Mouse (Mus musculus): ENCODE results near the gene Magi2.

Magi2 gene

DNA sequence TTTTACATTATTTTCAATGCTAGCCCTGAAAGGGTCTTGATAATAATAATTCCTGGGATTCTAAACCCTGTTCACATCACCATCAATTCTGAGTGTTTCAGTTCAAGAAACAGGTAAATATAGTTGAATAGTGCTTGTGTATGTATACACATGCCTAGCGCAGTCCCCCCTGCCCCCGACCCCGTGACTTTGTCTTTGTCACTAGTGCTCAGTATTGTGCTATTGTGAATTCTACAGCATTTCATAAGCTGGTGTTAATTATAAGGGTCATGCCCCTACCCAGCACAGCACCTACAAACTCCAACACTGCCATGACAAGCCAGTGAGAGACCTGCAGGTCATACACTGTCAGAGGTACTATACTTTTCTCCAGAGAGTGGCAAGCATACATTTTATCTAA lies 520.8 kb downstream of the Magi2 start:
- DNase-seq: no peak

DNA sequence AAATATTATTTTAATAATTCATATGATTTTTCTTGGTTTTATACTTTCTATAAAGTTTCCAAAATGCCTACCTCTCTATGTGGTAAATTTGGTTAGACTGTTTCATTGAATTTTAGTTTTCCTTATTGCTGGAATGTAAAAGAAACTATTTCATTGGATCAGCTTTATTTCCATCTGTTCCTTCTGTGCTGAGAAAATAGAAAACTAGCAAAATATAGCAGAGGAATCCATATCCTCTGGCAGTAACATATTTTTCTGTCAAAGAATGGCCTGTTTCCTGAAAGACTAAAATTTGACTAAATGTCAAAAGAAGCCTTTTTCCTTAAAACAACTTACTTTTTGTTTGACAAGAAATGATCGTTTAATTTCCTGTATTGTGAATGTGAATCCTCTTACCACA lies 552.4 kb downstream of the Magi2 start:
- no peak for DNase-seq

GRCm38 (mm10) chr5:19780076-19780475 lies 553.2 kb downstream of the Magi2 start:
- DNase-seq: peak; percentile 11

GRCm38 (mm10) chr5:19785320-19785719 lies 558.5 kb downstream of the Magi2 start:
- DNase-seq: no peak

DNA sequence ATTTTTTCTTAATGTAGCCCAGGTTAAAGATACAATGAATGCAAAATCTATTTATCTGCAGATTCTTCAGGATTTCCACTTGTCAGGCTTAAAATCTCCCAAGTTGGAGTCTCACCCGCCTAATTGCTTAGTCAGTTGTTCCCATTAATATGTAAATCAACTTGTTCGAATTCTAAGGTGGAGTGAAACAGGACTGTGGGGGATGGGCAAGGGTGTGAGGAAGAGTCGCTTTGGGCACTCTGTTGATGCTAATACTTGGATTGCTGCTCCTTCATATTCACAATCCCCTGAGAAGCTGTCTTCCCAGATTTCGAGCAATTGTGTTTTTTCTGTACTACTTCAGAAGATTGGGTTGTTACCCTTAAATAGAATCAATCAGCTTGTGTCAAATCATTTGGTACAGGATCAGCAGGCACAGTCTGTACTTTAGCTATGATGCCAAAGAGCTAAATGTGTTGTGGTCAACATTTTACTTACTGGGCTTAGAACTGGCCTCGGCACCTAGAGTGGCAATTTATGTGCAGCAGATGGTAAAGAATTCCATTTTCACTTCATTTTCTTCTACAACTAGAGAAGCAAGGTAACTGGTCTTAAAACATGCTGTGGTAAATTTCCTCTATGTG lies 560.8 kb downstream of the Magi2 start:
- DNase-seq: peak; percentile 14

DNA sequence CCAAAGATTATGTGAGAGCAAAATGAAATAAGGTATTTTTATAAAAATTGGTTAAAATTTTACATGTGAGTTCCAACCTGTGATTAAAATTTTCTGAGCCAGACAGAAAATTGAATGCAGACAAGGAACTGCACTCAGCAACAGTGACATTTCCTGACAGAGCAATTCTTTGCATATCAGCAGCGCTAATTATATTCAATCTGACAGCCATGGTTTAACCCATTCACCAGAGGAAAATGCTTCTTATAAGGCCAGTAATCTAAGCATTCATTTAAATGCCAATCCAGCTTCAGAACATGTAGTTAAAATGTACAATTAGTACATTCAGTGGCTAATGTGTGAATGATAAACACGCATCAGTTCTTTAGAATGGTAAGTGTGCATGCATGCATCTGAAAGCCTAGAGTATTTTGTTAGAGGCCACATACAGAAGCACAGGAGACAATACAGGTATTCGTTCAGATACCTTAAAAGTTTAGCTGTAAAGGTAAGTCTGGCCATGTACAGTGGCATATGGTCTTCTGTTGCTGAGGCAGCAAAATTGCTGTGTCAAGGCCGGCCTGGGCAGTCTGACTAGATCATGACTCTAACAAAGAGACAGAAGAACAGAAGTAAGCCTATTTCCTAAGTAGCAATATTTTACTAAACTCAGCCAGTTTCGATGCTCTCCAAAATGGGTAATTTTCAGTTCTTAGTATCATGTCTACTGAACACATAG lies 576.4 kb downstream of the Magi2 start:
- DNase-seq: peak; percentile 66

DNA sequence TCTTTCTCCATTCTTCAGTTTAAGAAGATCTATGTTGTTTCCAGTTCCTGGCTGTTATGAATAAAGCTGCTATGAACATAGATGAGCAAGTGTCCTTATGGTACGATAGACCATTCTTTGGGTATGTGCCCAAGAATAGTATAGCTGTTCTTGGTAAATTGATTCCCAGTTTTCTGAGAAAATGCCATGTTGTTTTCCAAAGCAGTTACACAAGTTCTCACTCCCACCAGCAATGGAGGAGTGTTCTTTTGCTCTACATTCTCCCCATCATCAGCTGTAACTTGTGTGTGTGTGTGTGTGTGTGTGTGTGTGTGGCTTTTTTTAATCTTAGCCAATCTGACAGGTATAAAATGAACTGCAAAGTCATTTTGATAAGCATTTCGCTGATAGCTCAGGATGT lies 595.7 kb downstream of the Magi2 start:
- no peak for DNase-seq

GRCm38 (mm10) chr5:19825943-19826342 lies 599.1 kb downstream of the Magi2 start:
- DNase-seq: no peak

GRCm38 (mm10) chr5:19829341-19829740 lies 602.5 kb downstream of the Magi2 start:
- no peak for DNase-seq

DNA sequence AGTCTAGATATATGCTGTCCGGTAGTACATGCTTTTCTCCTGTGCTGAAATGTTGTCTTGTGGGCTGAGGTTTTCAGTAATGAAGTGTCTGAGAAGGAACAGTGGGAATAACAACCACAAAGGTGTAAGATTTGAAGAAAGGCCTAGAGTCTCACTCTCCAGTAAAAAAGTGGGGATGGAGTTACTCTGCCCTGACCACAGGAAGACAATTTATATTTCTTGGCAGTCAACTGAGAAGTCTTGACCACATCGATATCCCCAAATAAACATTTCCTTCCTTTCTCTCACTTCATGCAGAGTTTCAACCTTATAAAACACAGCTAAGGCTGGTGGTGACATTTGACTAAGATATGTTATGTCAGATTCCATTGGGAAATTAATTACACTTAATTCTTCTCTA lies 636.0 kb downstream of the Magi2 start:
- no peak for DNase-seq

DNA sequence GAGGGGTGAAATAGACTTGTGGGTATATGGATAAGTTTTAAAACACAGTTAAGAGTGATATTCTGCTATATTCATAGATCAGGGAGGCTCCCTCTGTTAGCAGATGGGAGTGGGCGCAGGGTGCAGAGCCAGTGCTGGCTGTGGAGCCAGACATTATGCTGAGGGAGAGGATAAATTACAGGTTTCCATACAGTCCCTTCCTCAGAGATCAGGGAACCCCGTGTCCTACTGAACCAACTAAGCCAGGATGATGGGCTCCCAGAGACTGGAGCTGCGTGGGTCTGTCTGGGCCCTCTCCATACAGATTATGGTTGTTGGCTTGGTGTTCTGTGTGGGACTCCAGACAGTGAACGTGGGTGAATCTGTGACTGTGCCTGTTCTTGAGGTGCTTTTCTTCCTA lies 643.6 kb downstream of the Magi2 start:
- DNase-seq: no peak

- no peak for DNase-seq
Observed at GRCm38 (mm10) chr5:19891693-19892092, 664.9 kb downstream of the Magi2 start.

GRCm38 (mm10) chr5:19895893-19896292 lies 669.1 kb downstream of the Magi2 start:
- DNase-seq: no peak

DNA sequence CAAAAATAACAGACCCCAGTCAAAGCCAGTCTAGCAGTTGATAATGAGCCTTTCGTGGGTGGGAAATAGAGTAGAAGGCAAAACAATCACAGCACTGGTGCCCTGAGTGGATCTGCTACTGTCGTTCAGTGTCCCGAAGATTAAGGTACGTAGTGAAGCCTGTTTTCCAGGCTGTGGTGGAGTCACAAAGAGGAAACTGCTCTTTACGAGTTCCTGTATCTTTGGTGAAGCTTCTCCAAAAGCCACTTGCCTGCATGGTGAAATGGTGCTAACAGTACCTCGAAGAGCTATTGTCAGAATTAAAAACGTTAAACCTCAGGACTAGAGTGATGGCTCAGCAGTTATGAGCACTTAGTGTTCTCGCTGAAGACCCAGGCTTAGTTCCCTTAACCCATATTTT lies 674.8 kb downstream of the Magi2 start:
- DNase-seq: no peak

DNA sequence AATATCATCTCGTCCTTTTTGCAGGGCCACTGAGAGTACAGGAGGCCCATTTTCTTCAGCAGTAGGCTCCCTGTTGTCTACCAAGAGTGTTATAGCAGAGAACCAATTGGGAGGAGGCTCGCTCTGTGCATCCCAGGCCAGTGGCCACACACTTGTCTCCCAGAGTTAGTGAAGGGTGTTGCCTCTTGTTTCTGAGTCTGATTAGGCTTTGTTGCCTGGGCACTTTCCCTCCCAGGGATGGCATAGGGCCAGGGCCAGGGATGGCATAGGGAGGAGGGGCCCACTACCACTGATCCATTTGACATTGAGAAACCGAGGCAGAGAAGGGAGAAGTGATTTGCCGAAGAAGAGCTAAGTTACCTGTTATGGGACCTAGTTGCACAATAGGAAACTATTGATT lies 679.8 kb downstream of the Magi2 start:
- DNase-seq: peak; percentile 60

DNA sequence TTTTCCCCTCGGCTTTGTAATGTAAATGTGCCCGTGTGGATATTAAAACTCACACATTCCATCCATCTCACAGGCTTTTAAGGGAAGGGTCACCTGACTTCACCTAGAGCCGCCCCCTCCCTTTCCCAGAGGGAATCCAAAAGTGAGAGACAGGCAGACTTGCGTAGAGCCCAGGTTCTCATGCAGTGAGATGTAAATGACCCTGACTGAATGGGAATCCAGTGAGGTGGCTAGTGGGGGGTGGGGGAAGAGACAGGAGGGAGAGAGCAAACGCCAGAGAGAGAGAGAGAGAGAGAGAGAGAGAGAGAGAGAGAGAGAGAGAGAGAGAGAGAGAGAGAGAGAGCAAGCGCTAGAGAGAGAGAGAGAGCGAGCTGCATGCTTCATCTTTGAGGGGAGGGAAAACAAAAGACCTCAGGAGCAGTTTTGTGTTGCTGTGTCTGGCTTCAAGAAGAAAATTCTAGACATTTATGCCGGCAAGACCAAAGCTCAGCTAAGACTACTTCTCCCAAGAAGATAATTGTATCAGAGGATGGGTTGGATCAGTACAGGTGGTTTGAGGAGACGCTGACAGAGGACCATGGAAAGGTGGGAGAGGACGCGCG lies 680.6 kb downstream of the Magi2 start:
- peak; percentile 61 for DNase-seq

DNA sequence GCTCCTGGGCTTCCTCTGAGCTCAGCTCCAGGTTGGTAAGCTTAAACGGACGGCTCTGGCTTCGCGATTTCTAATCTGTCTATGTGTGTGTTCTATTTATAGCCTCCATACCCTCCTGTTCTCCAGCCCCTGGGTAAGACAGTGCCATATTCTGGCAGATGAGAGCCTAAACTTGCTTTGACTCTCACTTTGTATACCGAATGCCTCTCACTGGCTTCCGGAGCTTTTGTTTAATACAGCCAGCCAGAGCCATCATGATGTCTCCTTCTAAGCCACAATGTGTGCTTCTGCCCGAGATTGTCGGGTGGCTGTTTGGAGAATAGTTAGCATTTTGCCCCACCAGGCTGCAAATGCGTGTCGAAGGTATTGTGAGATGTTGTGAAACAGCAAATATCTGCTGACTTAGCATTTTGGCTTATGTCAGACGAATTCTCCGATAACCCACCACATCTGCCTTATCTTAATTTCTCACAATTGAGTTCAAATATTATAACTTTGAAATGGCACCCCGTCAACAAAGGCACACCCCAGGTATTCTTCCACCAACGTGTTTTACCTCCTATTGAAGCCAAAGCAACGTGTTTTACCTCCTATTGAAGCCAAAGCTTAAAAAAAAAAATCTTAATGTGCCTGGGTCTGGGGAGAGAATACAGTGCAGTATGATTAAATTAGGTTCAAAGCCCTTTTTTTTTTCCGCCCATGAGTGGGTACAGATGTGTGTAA lies 681.3 kb downstream of the Magi2 start:
- DNase-seq: peak; percentile 61

DNA sequence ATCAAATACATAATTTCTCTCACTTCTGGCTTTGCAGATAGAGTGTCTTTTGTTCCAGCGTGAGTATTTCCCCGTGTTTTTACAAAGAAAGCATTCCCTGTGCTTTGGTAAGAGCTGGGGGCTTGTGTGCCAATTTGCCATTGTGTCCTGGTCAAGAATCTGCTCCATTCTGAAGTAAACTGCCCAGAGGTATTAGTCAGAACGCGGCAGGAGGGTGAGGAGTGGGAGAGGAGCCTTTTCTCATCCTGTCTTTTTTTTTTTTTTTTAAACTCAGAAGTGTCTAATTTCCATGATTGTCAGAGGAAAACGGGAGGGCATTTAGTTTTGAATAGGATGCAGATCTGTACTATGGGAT lies 681.8 kb downstream of the Magi2 start:
- peak; percentile 38 for DNase-seq

- peak; percentile 53 for DNase-seq
Observed at GRCm38 (mm10) chr5:19909071-19909470, 682.2 kb downstream of the Magi2 start.

GRCm38 (mm10) chr5:19909664-19910063 lies 682.8 kb downstream of the Magi2 start:
- peak; percentile 25 for DNase-seq

DNA sequence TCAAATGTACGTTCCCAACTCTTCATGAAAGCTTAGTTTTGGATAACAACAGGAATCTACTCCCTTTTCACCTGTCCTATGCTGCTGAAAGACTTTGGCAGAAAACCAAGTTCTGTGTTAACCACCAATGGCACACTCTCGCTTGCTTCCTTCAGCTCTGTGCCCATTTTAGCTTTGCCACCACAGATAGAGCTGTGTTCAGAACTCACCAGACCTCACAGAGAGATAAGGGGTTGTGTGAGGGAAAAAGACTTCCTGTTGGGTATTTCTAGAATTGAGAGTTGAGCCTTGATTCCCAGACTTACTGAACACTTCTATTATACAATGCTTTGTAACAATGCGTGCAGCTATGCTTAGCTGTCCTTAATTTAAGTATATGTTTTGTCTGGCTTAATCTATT lies 705.3 kb downstream of the Magi2 start:
- no peak for DNase-seq

DNA sequence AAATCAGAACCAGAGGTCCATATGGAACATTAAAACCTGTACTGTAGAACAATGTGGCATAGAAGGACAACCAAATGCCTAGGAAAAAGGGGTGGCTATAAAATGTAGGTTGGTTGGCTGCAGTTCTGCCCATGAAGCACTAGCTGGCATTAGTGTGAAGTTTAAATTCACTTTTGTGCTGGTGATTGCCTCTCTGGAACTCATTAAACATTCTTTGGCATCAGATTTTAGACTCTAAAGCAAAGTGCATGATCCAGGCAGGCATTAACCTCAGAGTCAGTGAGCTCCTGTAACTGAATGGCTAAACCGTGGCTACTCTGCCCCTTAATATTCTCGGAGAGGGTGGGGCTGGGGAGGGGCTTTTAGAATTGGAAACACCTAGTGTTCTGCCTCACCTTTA lies 706.4 kb downstream of the Magi2 start:
- no peak for DNase-seq

- DNase-seq: peak; percentile 23
Observed at GRCm38 (mm10) chr5:19951102-19951501, 724.3 kb downstream of the Magi2 start.

- DNase-seq: no peak
Observed at GRCm38 (mm10) chr5:19964113-19964512, 737.3 kb downstream of the Magi2 start.
